Mouse (Mus musculus) liver, embryonic 12.5 days (tissue): ENCODE measurements around the gene Klf3. TPM values are rescaled to one million over a fixed set of nuclear protein-coding genes. Genes with fewer than 3 reads are reported as not detected.

Experiments
- ATAC-seq: fragments of 200-750 bp; cut with Nextera tagmentation; 2 replicates; pipeline ENCODE4 v1.8.0; 2017; ENCODE audit warnings: moderate number of reproducible peaks, mild to moderate bottlenecking, moderate library complexity
- H3K27ac ChIP-seq: fragments of 300-500 bp; sonication (generic); 2 replicates; pipeline ENCODE4 v1.5.1; 2016; ENCODE audit warnings: mild to moderate bottlenecking
- H3K27me3 ChIP-seq: fragments of 300-500 bp; sonication (generic); replicated peaks from 2 replicates; pipeline ENCODE4 v1.6.1; 2016; ENCODE audit warnings: mild to moderate bottlenecking, moderate library complexity
- H3K36me3 ChIP-seq: fragments of 300-500 bp; sonication (generic); 2 replicates; pipeline ENCODE4 v1.6.1; 2016; ENCODE audit warnings: mild to moderate bottlenecking, moderate library complexity
- H3K4me1 ChIP-seq: fragments of 300-500 bp; sonication (generic); 2 replicates; pipeline ENCODE4 v1.6.1; 2016
- H3K4me2 ChIP-seq: fragments of 300-500 bp; sonication (generic); 2 replicates; pipeline ENCODE4 v1.6.1; 2016; ENCODE audit warnings: mild to moderate bottlenecking, moderate library complexity
- H3K4me3 ChIP-seq: fragments of 300-500 bp; sonication (generic); 2 replicates; pipeline ENCODE4 v1.5.1; 2016; ENCODE audit warnings: mild to moderate bottlenecking, moderate library complexity
- H3K9ac ChIP-seq: fragments of 300-500 bp; sonication (generic); 2 replicates; pipeline ENCODE4 v1.6.1; 2016; ENCODE audit warnings: mild to moderate bottlenecking, moderate library complexity
- H3K9me3 ChIP-seq: fragments of 300-500 bp; sonication (generic); replicated peaks from 2 replicates; pipeline ENCODE4 v1.6.1; 2016; ENCODE audit warnings: mild to moderate bottlenecking, moderate library complexity
- WGBS: fragments of 180-500 bp; shearing (Covaris S2); methylation state at CpG from one replicate; pipeline ENCODE4 v1.1.7; 2016; ENCODE audit not compliant: insufficient replicate concordance; 5-methylcytosine and 5-hydroxymethylcytosine counted together
- polyA plus RNA-seq: library from polyadenylated mRNA; unstranded; fragments of >200 nt; fragmentation: Nextera tagmentation; extraction: Ambion mirVana; gene quantifications from 2 replicates; pipeline ENCODE4 v1.2.1, GENCODE M21; 2016

The Klf3 gene
- polyA plus RNA-seq, 1 experiment from 2014 or later: 91.2 TPM

DNA sequence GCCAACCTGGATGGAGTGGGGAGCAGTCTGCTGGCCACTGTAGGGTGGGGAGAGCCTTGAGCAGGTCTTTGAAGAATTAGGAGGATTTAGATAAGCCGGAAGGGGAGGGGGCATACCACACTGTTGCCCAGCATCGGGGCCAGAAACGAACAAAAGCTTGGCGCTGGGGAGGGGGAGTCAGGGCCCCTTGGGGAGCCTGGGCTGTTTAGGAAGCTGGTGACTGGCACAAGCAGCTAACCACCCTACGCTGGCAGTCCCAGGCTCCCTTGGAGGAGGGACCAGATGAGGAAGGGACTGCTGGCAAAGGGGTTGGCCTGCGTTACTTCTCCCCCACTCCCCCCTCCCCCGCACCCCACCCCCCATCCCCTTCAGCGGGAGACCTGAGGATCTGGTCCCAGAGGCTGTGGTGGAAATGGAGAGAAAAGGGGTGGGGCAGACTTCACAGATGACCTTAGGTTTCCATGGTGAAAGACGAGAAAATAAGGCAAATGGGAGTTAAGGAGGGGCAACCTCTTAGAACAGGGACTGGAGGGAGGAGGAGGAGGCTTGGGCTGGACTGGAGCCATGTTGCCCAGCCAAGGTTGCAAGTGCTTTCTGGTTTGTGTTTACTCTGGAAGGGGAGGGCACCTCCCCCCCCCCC lies 7.8 kb downstream of the Klf3 start:
- no peaks in the 10 kb centered on the region for H3K27me3 ChIP-seq
- no peaks in the 10 kb centered on the region for H3K9me3 ChIP-seq
- peak overlapping the region; percentile 97 for H3K27ac ChIP-seq
- WGBS: 4% methylated on average over 9 of the region's 9 CpGs
- peak overlapping the region; percentile 100 for H3K4me3 ChIP-seq
- ATAC-seq: peak; percentile 36
- peak overlapping the region; percentile 99 for H3K9ac ChIP-seq
- H3K4me1 ChIP-seq: peaks cover 99% of the 10 kb centered on the region
- H3K4me2 ChIP-seq: peak overlapping the region; percentile 97
- peaks cover 58% of the 10 kb centered on the region for H3K36me3 ChIP-seq

DNA sequence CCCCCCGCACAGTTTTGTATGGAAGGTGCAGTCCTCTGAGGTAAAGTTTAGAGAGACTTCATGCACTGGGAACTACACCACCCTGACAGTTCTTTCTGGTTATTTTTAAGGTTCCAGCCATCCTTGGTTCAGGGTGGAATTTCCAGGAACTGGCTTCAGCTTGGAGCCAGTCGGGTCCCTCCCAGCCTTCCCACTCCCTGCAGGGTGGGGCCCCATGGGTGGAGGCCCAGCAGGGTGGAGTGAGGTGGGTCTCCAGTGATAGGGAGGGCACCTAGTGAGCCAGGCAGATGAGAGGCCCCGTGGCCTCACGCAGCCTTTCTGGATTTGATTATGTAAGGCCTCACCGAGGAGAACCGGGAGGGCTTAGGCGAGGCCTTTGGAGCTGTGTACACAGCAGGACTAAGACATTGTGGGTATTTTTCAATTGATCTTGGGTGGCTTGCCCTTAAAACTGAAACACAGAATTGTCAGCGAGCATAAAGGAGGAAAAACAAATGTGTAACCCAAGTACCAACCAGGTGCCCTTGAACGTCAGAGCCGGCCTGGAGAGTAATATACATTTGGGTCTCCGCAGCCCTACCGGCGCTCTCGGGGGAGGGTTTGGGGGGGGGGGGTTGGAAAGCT lies 8.4 kb downstream of the Klf3 start:
- H3K9ac ChIP-seq: peak overlapping the region; percentile 99
- under 1% methylated on average over 13 of the region's 14 CpGs for WGBS
- ATAC-seq: peak; percentile 94
- H3K4me2 ChIP-seq: peak overlapping the region; percentile 97
- peak overlapping the region; percentile 97 for H3K27ac ChIP-seq
- peaks cover 59% of the 10 kb centered on the region for H3K36me3 ChIP-seq
- H3K4me3 ChIP-seq: peak overlapping the region; percentile 100
- no peaks in the 10 kb centered on the region for H3K27me3 ChIP-seq
- H3K4me1 ChIP-seq: peaks cover 99% of the 10 kb centered on the region
- H3K9me3 ChIP-seq: no peaks in the 10 kb centered on the region

DNA sequence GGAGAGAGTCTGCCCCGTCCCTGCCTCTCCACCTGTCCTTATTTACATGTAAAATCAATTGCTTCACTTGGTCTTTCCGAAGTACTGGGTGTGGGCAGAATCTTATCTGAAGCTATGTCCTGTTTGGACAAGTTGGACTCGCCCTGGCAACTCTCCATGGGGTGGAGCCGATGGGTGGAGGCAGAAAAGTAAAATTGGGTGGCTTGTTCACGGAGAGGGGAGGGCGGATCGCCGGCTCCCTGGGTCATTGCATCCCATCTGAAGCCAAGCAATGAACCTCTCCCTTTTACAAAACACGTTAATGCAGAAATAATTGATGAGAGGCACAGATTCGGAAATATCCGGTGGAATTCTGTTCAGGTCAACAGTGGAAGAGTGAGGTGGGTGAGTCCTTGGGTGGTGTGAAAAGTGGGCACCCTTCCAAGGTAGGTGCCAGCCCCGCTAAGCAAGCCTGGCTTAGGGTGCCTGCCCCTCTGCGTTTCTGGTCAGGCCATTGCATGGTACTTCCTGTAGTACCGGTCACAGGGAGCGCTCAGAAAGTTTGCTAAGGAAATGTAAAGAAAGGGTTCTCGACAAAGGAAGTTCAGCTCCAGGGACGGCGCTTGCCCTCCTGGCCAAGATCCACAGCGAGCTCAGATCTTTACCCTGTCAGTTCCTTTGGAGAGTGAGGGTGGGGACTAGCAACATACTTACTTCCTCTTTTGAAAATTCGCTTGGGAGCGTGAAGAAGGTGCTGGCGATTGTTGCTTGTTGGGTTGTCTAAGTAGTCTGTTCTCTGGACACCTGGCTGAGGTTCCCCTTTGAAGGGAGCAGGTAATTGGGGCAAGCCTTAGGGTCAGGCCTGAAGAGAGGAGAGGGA lies 9.2 kb downstream of the Klf3 start:
- Histone ChIP-seq H3K9ac (peak overlapping the region; percentile 99), H3K9me3 (no peaks in the 10 kb centered on the region), H3K4me2 (peak overlapping the region; percentile 97), H3K27ac (peak overlapping the region; percentile 97), H3K36me3 (peaks cover 65% of the 10 kb centered on the region), H3K4me3 (peak overlapping the region; percentile 100), H3K27me3 (no peaks in the 10 kb centered on the region), H3K4me1 (peaks cover 94% of the 10 kb centered on the region)
- ATAC-seq: peak; percentile 75
- 2% methylated on average over 22 of the region's 22 CpGs for WGBS

DNA sequence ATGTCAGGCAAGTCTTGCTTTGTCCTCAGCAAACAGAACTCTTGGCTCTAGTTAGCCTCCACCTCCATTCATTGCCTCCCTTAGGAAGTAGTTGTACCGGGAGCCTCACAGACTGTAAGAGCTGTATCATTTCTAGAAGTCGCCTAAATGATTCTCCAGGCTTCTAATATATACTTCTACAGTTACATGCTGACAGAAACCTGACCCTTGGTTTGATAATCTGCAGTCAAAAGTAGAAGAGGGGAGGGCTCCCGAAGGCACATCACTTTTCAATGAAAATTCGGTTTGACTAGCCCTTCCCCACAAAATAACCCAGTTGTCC lies 9.8 kb downstream of the Klf3 start:
- 13% methylated on average over 4 of the region's 4 CpGs for WGBS
- Histone ChIP-seq H3K4me1 (peaks cover 89% of the 10 kb centered on the region), H3K9ac (peak overlapping the region; percentile 99)

DNA sequence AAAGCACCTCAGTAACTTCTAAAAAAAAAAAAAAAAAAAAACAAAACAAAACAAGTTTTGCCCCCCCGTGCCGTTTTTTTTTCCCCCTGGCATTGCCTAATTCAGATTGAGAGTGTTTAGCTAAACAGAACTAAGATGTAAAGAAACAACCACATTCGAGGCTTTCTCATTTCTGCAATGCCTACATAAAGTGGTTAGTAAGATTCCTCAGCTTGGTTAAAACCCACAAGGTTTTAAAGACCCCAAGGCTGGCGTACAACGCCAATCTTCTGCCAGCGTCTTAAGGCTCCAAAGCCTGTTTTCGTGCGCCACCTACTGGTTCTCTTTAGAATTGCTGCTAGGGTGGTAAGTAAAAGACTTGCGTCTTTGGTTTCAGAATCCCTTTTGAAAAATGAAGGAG lies 10.2 kb downstream of the Klf3 start:
- Histone ChIP-seq H3K27me3 (no peaks in the 10 kb centered on the region), H3K4me1 (peaks cover 89% of the 10 kb centered on the region), H3K4me3 (peak overlapping the region; percentile 100), H3K9ac (peak overlapping the region; percentile 99), H3K4me2 (peak overlapping the region; percentile 97), H3K36me3 (peaks cover 70% of the 10 kb centered on the region), H3K27ac (0 out of 2 replicates have a peak overlapping the region, but pooled peaks have one; percentile 43), H3K9me3 (no peaks in the 10 kb centered on the region)
- ATAC-seq: no peak
- 7% methylated on average over 9 of the region's 9 CpGs for WGBS

More for the DNA sequence above, 9.8 kb downstream of the Klf3 start:
- no peaks in the 10 kb centered on the region for H3K9me3 ChIP-seq
- no peak for ATAC-seq
- peaks cover 70% of the 10 kb centered on the region for H3K36me3 ChIP-seq
- H3K27me3 ChIP-seq: no peaks in the 10 kb centered on the region
- H3K4me3 ChIP-seq: peak overlapping the region; percentile 100
- peak overlapping the region; percentile 97 for H3K4me2 ChIP-seq
- peak overlapping the region; percentile 97 for H3K27ac ChIP-seq

DNA sequence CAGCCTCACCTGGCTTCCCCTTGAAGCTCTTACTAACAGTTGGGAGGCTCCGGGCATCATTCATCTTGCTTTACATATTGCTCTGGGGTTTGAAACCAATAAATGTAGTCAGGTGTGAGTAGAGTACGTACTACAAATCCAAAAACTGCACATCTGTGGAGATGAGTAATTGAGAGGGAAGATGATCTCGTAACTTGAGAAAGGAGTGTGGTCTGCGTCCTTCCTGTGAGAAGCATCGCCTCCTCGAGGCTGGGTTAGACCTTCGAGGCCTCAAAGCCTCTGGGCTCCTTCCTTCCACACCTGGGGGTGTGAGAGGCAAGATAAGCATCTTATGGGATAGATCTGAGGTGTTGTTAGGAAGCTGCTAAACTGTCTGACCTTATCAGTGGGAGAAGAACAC lies 11.2 kb downstream of the Klf3 start:
- H3K4me2 ChIP-seq: peak overlapping the region; percentile 97
- peak overlapping the region; percentile 28; the same call in 1 of the 2 replicates for H3K27ac ChIP-seq
- ATAC-seq: no peak
- no peaks in the 10 kb centered on the region for H3K27me3 ChIP-seq
- H3K9ac ChIP-seq: peak overlapping the region; percentile 99
- H3K4me3 ChIP-seq: peak overlapping the region; percentile 100; the same call in 1 of the 2 replicates
- H3K36me3 ChIP-seq: peaks cover 70% of the 10 kb centered on the region
- no peaks in the 10 kb centered on the region for H3K9me3 ChIP-seq
- 83% methylated on average over 7 of the region's 7 CpGs for WGBS
- H3K4me1 ChIP-seq: peaks cover 86% of the 10 kb centered on the region

DNA sequence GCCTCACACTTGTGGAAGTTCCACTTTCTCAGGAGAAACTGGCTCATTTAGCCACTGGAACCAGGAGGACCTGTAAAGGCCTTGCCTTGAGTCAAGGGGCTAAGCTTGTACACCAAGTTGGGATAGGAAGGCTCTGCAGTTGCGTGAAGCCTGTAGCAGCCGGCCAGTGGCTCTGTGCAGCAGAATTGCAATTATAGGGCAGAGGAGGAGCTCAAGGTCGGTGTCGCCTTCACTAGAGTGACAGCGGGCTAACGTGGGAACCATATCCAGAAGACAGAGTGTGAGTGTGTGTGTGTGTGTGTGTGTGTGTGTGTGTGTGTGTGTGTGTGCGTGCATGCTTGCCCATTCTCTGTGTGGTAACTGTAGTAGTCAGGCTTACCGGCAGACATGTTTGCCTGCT lies 12.4 kb downstream of the Klf3 start:
- H3K4me1 ChIP-seq: peaks cover 86% of the 10 kb centered on the region
- H3K36me3 ChIP-seq: peaks cover 71% of the 10 kb centered on the region
- peak overlapping the region; percentile 6; the same call in 1 of the 2 replicates for H3K4me3 ChIP-seq
- no peak overlapping the region for H3K9ac ChIP-seq
- H3K27me3 ChIP-seq: no peaks in the 10 kb centered on the region
- H3K27ac ChIP-seq: 0 out of 2 replicates have a peak overlapping the region, but pooled peaks have one; percentile 34
- peak overlapping the region; percentile 97; the same call in 1 of the 2 replicates for H3K4me2 ChIP-seq
- no peak for ATAC-seq
- no peaks in the 10 kb centered on the region for H3K9me3 ChIP-seq
- 86% methylated on average over 8 of the region's 8 CpGs for WGBS

DNA sequence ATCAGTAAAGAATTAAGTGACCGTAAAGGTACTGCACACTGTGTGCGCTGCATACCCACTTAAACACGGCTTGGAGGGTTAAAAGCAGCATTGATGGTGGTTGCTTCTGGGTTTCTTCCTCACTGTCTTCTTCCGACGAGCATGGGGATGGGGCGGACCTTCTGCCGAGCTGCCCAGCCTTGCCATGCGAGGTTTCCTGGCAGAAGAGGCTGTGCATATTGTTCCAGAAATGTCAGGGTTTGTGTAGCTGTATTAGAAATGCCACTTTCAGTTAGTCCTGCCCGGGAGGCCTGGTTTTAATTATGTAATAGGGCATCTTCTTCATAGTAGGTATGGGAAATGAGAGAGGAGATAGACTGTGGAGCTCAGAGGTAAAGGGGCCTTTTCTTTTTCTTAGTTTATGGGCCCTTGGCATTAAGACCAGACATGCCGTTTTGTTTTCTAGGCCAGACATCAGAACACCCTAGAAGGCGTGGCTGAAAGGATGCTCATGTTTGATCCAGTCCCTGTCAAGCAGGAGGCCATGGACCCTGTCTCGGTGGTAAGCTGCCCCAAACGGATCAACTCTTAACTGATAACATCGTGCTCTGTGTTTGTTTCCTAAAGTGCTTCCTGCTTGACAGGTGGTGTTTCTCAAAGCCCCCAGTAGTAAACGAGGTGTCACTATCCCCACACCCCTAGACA lies 13.2 kb downstream of the Klf3 start:
- H3K4me2 ChIP-seq: no peak overlapping the region
- H3K9me3 ChIP-seq: no peaks in the 10 kb centered on the region
- no peaks in the 10 kb centered on the region for H3K27me3 ChIP-seq
- H3K4me1 ChIP-seq: peaks cover 86% of the 10 kb centered on the region
- no peak for ATAC-seq
- 0 out of 2 replicates have a peak overlapping the region, but pooled peaks have one; percentile 34 for H3K27ac ChIP-seq
- 71% methylated on average over 15 of the region's 15 CpGs for WGBS
- H3K9ac ChIP-seq: no peak overlapping the region
- H3K36me3 ChIP-seq: peaks cover 79% of the 10 kb centered on the region
- no peak overlapping the region for H3K4me3 ChIP-seq

DNA sequence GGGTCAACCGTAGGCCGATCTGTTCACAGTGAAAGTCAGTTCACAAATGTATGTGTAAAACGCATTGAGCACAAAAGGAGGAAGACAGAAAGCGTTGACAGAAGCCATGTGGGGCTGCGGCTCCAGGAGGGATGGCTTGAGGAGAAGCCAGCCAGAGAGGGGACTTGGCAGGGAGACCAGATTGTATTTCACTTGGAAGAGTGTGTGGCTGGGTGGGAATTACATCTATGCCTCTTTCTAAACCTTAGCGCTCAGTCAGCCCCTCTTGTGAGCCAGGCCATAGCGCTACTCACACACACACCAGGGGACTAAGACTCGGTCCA lies 13.7 kb downstream of the Klf3 start:
- Histone ChIP-seq H3K4me3 (no peak overlapping the region), H3K4me2 (no peak overlapping the region), H3K27ac (no peak overlapping the region)

DNA sequence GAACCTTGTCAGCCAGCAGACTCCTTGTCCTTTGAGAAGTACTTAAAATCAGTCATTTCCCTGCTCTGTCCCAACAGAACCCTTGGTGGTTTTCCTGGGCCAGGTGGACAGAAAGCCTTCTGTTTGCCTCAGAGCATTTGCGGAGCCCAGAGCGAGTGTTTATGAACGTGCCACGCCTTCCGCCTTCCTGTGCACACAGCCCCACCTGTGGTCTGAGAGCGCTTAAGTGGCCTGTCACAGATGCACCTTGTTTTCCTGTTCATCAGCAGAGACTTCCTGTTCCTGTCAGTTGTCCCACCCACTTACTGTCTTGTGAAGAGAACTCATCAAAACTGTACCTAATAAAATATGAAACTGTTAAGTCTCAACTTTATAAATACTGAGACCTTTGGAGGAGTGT lies 16.2 kb downstream of the Klf3 start:
- peaks cover 100% of the 10 kb centered on the region for H3K36me3 ChIP-seq
- H3K9me3 ChIP-seq: no peaks in the 10 kb centered on the region
- H3K27me3 ChIP-seq: no peaks in the 10 kb centered on the region
- H3K4me3 ChIP-seq: no peak overlapping the region
- H3K4me2 ChIP-seq: no peak overlapping the region
- no peak for ATAC-seq
- H3K4me1 ChIP-seq: peaks cover 58% of the 10 kb centered on the region
- no peak overlapping the region for H3K27ac ChIP-seq
- WGBS: 61% methylated on average over 6 of the region's 6 CpGs
- no peak overlapping the region for H3K9ac ChIP-seq

More for the DNA sequence above, 13.7 kb downstream of the Klf3 start:
- H3K9ac ChIP-seq: no peak overlapping the region
- no peak for ATAC-seq
- H3K4me1 ChIP-seq: peaks cover 82% of the 10 kb centered on the region
- H3K9me3 ChIP-seq: no peaks in the 10 kb centered on the region
- H3K27me3 ChIP-seq: no peaks in the 10 kb centered on the region
- 90% methylated on average over 8 of the region's 8 CpGs for WGBS
- peaks cover 84% of the 10 kb centered on the region for H3K36me3 ChIP-seq

DNA sequence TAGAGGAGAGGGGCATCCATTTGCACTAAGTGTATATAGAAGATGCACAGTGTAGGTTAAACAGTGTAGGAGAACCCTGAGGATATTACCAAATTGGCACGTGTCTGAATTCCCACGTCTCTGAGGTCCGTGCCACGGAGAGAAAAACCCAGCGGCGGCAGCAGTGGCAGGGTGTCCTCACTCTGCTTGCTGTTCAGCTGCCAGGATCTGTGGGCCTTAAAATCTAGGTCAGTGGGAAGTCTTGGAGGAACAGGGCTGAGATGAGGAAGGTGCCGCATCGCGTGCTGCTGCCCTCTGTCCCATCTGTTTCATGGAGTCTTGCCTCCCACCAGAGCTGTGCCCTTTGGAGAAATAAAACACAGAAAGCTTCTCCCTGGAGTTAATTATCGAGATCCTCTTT lies 16.9 kb downstream of the Klf3 start:
- no peaks in the 10 kb centered on the region for H3K9me3 ChIP-seq
- no peak overlapping the region for H3K4me2 ChIP-seq
- ATAC-seq: no peak
- no peak overlapping the region for H3K4me3 ChIP-seq
- peaks cover 51% of the 10 kb centered on the region for H3K4me1 ChIP-seq
- H3K36me3 ChIP-seq: peaks cover 100% of the 10 kb centered on the region
- H3K9ac ChIP-seq: no peak overlapping the region
- H3K27ac ChIP-seq: no peak overlapping the region
- 92% methylated on average over 10 of the region's 10 CpGs for WGBS
- no peaks in the 10 kb centered on the region for H3K27me3 ChIP-seq
